Mouse (Mus musculus): Measurements from ENCODE around the gene Fah.

GRCm38 (mm10) chr7:84544946-84545345 lies 61.6 kb downstream of the Fah start:
- TF ChIP-seq USF1 (IDR thresholded peaks at IDR 0.05; ENCODE audit: low read depth) (no peak), CTCF (IDR thresholded peaks at IDR 0.05; ENCODE audit: control insufficient read depth, insufficient read depth, insufficient read length) (no peak), MAX (IDR thresholded peaks at IDR 0.05) (no peak)
